Mouse (Mus musculus) brain, embryonic 14.5 days (tissue): ENCODE measurements around the gene Tbc1d30.

Source experiments
- CTCF ChIP-seq: fragments of 200-500 bp; IDR thresholded peaks from 2 replicates; pipeline ENCODE4 v1.5.1; 2012; ENCODE audit warnings: inconsistent platforms, mild to moderate bottlenecking, moderate library complexity, borderline replicate concordance; ENCODE audit not compliant: insufficient read depth, insufficient read length; ENCODE audit errors: extremely low read depth
- POLR2A ChIP-seq: fragments of 200-500 bp; IDR thresholded peaks from 2 replicates; pipeline ENCODE4 v1.6.1; 2012; ENCODE audit warnings: mild to moderate bottlenecking, inconsistent platforms, borderline replicate concordance; ENCODE audit not compliant: poor library complexity, insufficient read depth, insufficient read length, severe bottlenecking; ENCODE audit errors: extremely low read depth

GRCm38 (mm10) chr10:121318397-121318950 is 32.6 kb downstream of the Tbc1d30 start:
- TF ChIP-seq CTCF (no peak), POLR2A (no peak)
